Mouse (Mus musculus) layer of hippocampus, adult 8-10 months (tissue): ENCODE measurements around the gene Nde1. TPM values are rescaled to one million over a fixed set of nuclear protein-coding genes. Genes with fewer than 3 reads are reported as not detected.
A peak's percentile ranks its signal among the peaks of the same experiment; 100 is the strongest.

Experiments used
- DNase-seq, 2 experiments: peaks; one replicate each; pipeline ENCODE4 v3.0.0; 2022; ENCODE audit warnings: low spot score in 2 of 2
- microRNA-seq, 2 experiments: library from miRNA; unstranded; fragments of <30 nt; microRNA quantifications; one replicate each; pipeline ENCODE4 v1.2.0; 2022
- total RNA-seq, 4 experiments: library from RNA; stranded (reverse); gene quantifications; 2 replicates each; pipeline ENCODE4 v1.2.4; 2022

Gene Nde1
- total RNA-seq, 4 experiments from 2014 or later: 24.0 to 27.2 (median 24.9) TPM

DNA sequence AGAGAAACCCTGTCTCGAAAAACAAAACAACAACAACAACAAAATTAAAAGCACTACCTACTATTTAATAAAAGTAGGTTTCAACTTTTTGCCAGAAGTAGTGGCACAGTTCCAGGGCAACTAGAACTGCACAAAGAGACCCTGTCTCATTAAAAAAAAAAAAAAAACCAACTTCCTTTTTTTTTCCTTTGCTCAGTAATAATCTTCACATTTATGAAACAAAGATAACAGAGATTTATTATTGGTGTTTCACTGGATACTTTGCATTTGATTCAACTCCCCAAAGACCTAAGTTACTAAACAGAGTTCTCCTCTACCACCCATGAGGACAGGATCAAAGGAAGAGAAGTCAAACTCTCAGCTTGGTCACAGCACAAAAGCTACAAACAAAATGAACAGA lies 2.1 kb upstream of the Nde1 start:
- no peak for DNase-seq

- DNase-seq: no peak
Measured at GRCm38 (mm10) chr16:14163731-14164130, 656 bp downstream of the Nde1 start.

DNA sequence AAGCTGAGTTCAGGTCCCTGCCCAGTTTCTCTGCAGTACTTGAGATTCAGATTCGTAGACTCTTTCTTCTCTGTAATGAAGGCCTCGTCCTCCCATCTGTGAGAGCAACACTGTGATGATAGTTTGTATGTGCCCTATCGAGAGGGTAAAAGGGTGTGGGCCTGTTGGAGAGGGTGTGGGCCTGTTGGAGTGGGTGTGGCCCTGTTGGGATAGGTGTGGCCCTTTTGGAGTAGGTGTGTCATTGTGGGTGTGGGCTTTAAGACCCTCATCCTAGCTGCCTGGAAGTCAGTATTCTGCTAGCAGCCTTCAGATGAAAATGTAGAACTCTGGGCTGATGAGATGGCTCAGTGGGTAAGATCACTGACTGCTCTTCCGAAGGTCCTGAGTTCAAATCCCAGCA lies 3.4 kb downstream of the Nde1 start:
- DNase-seq: no peak

DNA sequence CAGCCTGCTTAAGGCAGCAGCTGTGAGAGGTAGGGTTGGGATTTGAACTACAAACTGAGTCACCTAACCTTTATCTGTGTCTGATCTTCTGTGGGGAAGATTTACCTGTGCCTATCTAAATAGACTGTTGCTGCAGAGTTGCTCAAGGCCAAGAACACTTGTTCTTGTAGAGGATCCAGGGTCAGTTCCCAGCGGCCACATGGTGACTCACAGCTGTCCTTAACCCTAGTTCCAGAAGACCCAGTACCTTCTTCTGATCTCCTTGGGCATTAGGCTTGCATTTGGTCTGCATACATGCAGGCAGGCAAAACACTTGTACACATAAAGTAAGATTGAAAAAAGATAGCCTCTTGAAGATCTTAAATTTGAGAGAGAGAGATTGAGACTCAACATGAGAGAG lies 6.6 kb downstream of the Nde1 start:
- DNase-seq: no peak

- no peak for DNase-seq
Measured at GRCm38 (mm10) chr16:14178041-14178440, 15.0 kb downstream of the Nde1 start.

- DNase-seq: no peak
Measured at GRCm38 (mm10) chr16:14180163-14180733, 17.2 kb downstream of the Nde1 start.

GRCm38 (mm10) chr16:14182360-14182759 lies 19.3 kb downstream of the Nde1 start:
- no peak for DNase-seq

- DNase-seq: peak; percentile 29 to 35
Measured at GRCm38 (mm10) chr16:14183856-14184255, 20.8 kb downstream of the Nde1 start.

GRCm38 (mm10) chr16:14185516-14185915 lies 22.4 kb downstream of the Nde1 start:
- DNase-seq: peak in 1 of 2 experiments; percentile 30

- DNase-seq: no peak
Measured at GRCm38 (mm10) chr16:14194164-14194950, 31.3 kb downstream of the Nde1 start.

GRCm38 (mm10) chr16:14195427-14195826 lies 32.4 kb downstream of the Nde1 start:
- peak; percentile 52 to 71 for DNase-seq

DNA sequence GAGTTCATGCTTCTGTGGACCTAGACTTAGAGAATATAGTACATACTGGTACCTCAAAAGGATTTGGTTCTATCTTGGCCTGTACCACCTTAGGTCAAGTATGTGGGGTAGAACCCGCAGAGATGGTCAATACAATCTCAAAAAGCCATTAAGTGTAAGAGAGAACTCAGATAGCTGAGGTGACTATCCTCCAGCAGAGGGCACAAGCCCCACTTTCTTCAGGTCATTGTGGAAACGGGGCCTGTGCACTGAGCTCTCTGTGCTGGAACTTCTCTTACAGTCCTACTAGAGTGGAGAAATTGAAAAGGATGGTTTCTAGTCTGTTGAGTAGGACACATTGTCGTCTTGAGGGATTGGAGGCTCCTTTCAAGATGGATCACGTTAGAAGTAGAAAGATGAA lies 35.7 kb downstream of the Nde1 start:
- no peak for DNase-seq

DNA sequence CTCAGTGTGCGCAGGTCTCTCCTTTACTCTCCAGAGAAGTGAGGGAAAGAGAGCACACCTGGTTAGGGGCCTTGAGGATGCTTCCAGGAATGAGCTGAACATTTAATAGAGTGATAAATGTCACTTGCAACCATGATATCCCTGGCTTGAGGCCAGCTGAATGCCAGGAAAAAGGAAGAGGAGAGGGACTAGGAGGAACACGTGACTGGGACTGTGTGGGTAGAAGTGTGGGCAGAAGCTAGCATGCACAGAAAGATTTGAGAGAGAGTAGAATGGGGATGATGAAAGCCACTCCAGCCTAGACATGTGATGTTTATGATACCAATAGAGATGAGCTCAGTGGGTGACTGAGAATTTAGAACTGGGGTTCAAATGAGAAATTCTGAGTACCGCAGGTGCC lies 52.1 kb downstream of the Nde1 start:
- no peak for DNase-seq

- DNase-seq: peak; percentile 45 to 82
Measured at GRCm38 (mm10) chr16:14237100-14237723, 74.1 kb downstream of the Nde1 start.

DNA sequence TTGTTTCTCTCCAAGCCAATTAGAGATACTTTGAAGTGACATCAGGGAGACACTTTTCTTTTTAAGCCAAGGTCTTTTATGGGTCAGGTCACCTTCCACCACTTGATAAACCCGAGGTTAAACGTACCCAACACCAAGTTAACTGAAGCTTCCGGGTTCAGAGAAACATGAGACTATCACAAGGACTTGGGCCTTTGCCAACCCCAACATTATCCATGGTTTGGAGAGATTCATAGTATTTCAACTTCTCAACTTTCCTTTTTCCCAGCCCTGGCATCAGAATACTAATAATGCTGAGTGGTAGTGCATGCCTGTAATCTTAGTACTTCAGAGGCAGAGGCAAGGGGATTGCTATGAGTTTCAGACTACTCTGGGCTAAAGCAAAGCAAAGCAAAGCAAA lies 79.0 kb downstream of the Nde1 start:
- no peak for DNase-seq

Small RNAs within 50 kb of the gene (microRNA-seq; reads per million reads assigned to microRNA genes)
- gene Gm27671 (0 reads per million in 2 experiments), gene Mir484 (1,146 to 1,608 reads per million in 2 experiments)

Other genes with a start within 250 kb of the Nde1 start
- gene 2900011O08Rik, start 176.7 kb upstream of the Nde1 start, total RNA-seq: 100 to 1,000 TPM; 231 to 272 (median 251) TPM
- gene Ifitm7, start 176.4 kb upstream of the Nde1 start, total RNA-seq: 1 to 10 TPM; 1.3 to 3.5 (median 2.7) TPM
- gene Marf1, start 76 bp downstream of the Nde1 start, total RNA-seq: 100 to 1,000 TPM; 119 to 156 (median 140) TPM
- 1 to 10 TPM; 3.1 to 7.2 (median 5.2) TPM for gene Myh11, start 128.1 kb downstream of the Nde1 start, total RNA-seq
- gene Fopnl, start 154.1 kb downstream of the Nde1 start, total RNA-seq: 10 to 100 TPM; 46.0 to 50.2 (median 48.7) TPM
- gene Abcc1, start 198.3 kb downstream of the Nde1 start, total RNA-seq: 10 to 100 TPM; 16.3 to 20.3 (median 19.2) TPM